Mouse (Mus musculus) embryonic facial prominence, embryonic 10.5 days (tissue): ENCODE results near the gene Pex1. TPM values are rescaled to one million over a fixed set of nuclear protein-coding genes. Genes with fewer than 3 reads are reported as not detected.

Experiments used
- DNase-seq: peaks from one replicate; pipeline ENCODE4 v3.0.0-alpha.2; 2017; ENCODE audit warnings: low spot score
- H3K27ac ChIP-seq: fragments of 300-500 bp; sonication (generic); replicated peaks from 2 replicates; pipeline ENCODE4 v1.5.1; 2016; ENCODE audit warnings: mild to moderate bottlenecking
- H3K27me3 ChIP-seq: fragments of 300-500 bp; sonication (generic); replicated peaks from 2 replicates; pipeline ENCODE4 v1.6.1; 2016; ENCODE audit warnings: low read depth, mild to moderate bottlenecking; ENCODE audit not compliant: poor library complexity, severe bottlenecking
- H3K36me3 ChIP-seq: fragments of 300-500 bp; sonication (generic); replicated peaks from 2 replicates; pipeline ENCODE4 v1.6.1; 2016; ENCODE audit warnings: mild to moderate bottlenecking, moderate library complexity
- H3K4me1 ChIP-seq: fragments of 300-500 bp; sonication (generic); 2 replicates; pipeline ENCODE4 v1.6.1; 2016
- H3K4me3 ChIP-seq: fragments of 300-500 bp; sonication (generic); 2 replicates; pipeline ENCODE4 v1.5.1; 2016; ENCODE audit warnings: mild to moderate bottlenecking, moderate library complexity
- H3K9me3 ChIP-seq: fragments of 300-500 bp; sonication (generic); 2 replicates; pipeline ENCODE4 v1.6.1; 2016; ENCODE audit warnings: mild to moderate bottlenecking
- WGBS: fragments of 180-500 bp; shearing (Covaris S2); methylation state at CpG from one replicate; pipeline ENCODE4 v1.1.7; 2016; 5-methylcytosine and 5-hydroxymethylcytosine counted together
- polyA plus RNA-seq: library from polyadenylated mRNA; unstranded; fragments of >200 nt; fragmentation: Nextera tagmentation; extraction: Ambion mirVana; gene quantifications from 2 replicates; pipeline ENCODE4 v1.2.1, GENCODE M21; 2016

The Pex1 gene
- polyA plus RNA-seq = 13.5 TPM in 2 replicates

- Histone ChIP-seq H3K36me3 (peaks cover 19% of the 10 kb centered on the region), H3K27me3 (no peaks in the 10 kb centered on the region), H3K27ac (peak within 1 kb of the TSS; percentile 84), H3K9me3 (no peaks in the 10 kb centered on the region), H3K4me1 (peaks cover 18% of the 10 kb centered on the region), H3K4me3 (peak within 1 kb of the TSS; percentile 93)
- DNase-seq = peak; percentile 97
- under 1% methylated on average over 50 of the region's 50 CpGs for WGBS
Measured at GRCm38 (mm10) chr5:3595693-3596398, at the start of gene Pex1. Gene Pex1 (plus strand): TSS chr5:3596066.

GRCm38 (mm10) chr5:3546226-3546625 is 49.6 kb upstream of the Pex1 start:
- H3K9me3 ChIP-seq = 0 out of 2 replicates have a peak, but pooled peaks cover 2% of the 10 kb centered on the region
- no peak overlapping the region for H3K27ac ChIP-seq
- H3K4me3 ChIP-seq = no peak overlapping the region
- H3K27me3 ChIP-seq = no peaks in the 10 kb centered on the region
- WGBS = 88% methylated on average over 1 of the region's 1 CpGs
- peaks cover 37% of the 10 kb centered on the region for H3K36me3 ChIP-seq
- peaks cover 12% of the 10 kb centered on the region for H3K4me1 ChIP-seq
- DNase-seq = no peak

- no peak overlapping the region for H3K4me3 ChIP-seq
- WGBS = 96% methylated on average over 1 of the region's 1 CpGs
- H3K4me1 ChIP-seq = no peaks in the 10 kb centered on the region
- 0 out of 2 replicates have a peak, but pooled peaks cover 2% of the 10 kb centered on the region for H3K9me3 ChIP-seq
- no peaks in the 10 kb centered on the region for H3K27me3 ChIP-seq
- H3K27ac ChIP-seq = no peak overlapping the region
- no peak for DNase-seq
- H3K36me3 ChIP-seq = peaks cover 51% of the 10 kb centered on the region
Measured at GRCm38 (mm10) chr5:3551481-3551880, 44.4 kb upstream of the Pex1 start.

- Histone ChIP-seq H3K9me3 (no peaks in the 10 kb centered on the region), H3K4me3 (no peak overlapping the region), H3K36me3 (peaks cover 53% of the 10 kb centered on the region), H3K4me1 (no peaks in the 10 kb centered on the region), H3K27me3 (no peaks in the 10 kb centered on the region), H3K27ac (no peak overlapping the region)
- DNase-seq = no peak
- WGBS = 88% methylated on average over 2 of the region's 2 CpGs
Measured at GRCm38 (mm10) chr5:3554198-3554597, 41.7 kb upstream of the Pex1 start.

GRCm38 (mm10) chr5:3571266-3571665 is 24.6 kb upstream of the Pex1 start, which contains the start of gene 1700109H08Rik:
Gene 1700109H08Rik (plus strand): TSS chr5:3571566.
- no peak within 1 kb of the TSS for H3K27ac ChIP-seq
- 95% methylated on average over 4 of the region's 4 CpGs for WGBS

GRCm38 (mm10) chr5:3574825-3575224 is 21.0 kb upstream of the Pex1 start:
- no peak for DNase-seq
- Histone ChIP-seq H3K9me3 (peaks cover 6% of the 10 kb centered on the region; the same call in 1 of the 2 replicates), H3K36me3 (peaks cover 100% of the 10 kb centered on the region), H3K27me3 (no peaks in the 10 kb centered on the region), H3K4me3 (no peak overlapping the region), H3K4me1 (no peaks in the 10 kb centered on the region), H3K27ac (no peak overlapping the region)
- WGBS = 93% methylated on average over 2 of the region's 2 CpGs

More at GRCm38 (mm10) chr5:3571266-3571665, 24.6 kb upstream of the Pex1 start, which contains the start of gene 1700109H08Rik:
- H3K9me3 ChIP-seq = peaks cover 6% of the 10 kb centered on the region; the same call in 1 of the 2 replicates
- no peaks in the 10 kb centered on the region for H3K4me1 ChIP-seq
- no peak within 1 kb of the TSS for H3K4me3 ChIP-seq
- H3K36me3 ChIP-seq = peaks cover 100% of the 10 kb centered on the region
- no peak for DNase-seq
- no peaks in the 10 kb centered on the region for H3K27me3 ChIP-seq

GRCm38 (mm10) chr5:3577939-3578338 is 17.9 kb upstream of the Pex1 start:
- Histone ChIP-seq H3K9me3 (peaks cover 6% of the 10 kb centered on the region; the same call in 1 of the 2 replicates), H3K4me3 (no peak overlapping the region), H3K27ac (no peak overlapping the region), H3K4me1 (no peaks in the 10 kb centered on the region), H3K27me3 (no peaks in the 10 kb centered on the region), H3K36me3 (peaks cover 100% of the 10 kb centered on the region)
- 92% methylated on average over 2 of the region's 2 CpGs for WGBS
- no peak for DNase-seq

- H3K27ac ChIP-seq = no peak overlapping the region
- H3K27me3 ChIP-seq = no peaks in the 10 kb centered on the region
- H3K36me3 ChIP-seq = peaks cover 100% of the 10 kb centered on the region
- H3K4me3 ChIP-seq = no peak overlapping the region
- no peak for DNase-seq
- WGBS = 95% methylated on average over 7 of the region's 7 CpGs
- H3K9me3 ChIP-seq = peaks cover 6% of the 10 kb centered on the region; the same call in 1 of the 2 replicates
- no peaks in the 10 kb centered on the region for H3K4me1 ChIP-seq
Measured at GRCm38 (mm10) chr5:3579066-3579465, 16.8 kb upstream of the Pex1 start.

- H3K9me3 ChIP-seq = no peaks in the 10 kb centered on the region
- H3K4me3 ChIP-seq = peak within 1 kb of the TSS; percentile 93
- WGBS = under 1% methylated on average over 31 of the region's 31 CpGs
- no peaks in the 10 kb centered on the region for H3K27me3 ChIP-seq
- peak within 1 kb of the TSS; percentile 84 for H3K27ac ChIP-seq
- peak; percentile 84 for DNase-seq
- peaks cover 18% of the 10 kb centered on the region for H3K4me1 ChIP-seq
- peaks cover 14% of the 10 kb centered on the region for H3K36me3 ChIP-seq
Measured at GRCm38 (mm10) chr5:3596399-3596766, 517 bp downstream of the Pex1 start, which contains the start of gene Rbm48. Gene Rbm48 (minus strand): TSS chr5:3596585.

GRCm38 (mm10) chr5:3597171-3597570 is 1.3 kb downstream of the Pex1 start:
- H3K36me3 ChIP-seq = peaks cover 6% of the 10 kb centered on the region
- peaks cover 18% of the 10 kb centered on the region for H3K4me1 ChIP-seq
- no peak overlapping the region for H3K27ac ChIP-seq
- DNase-seq = no peak
- no peaks in the 10 kb centered on the region for H3K9me3 ChIP-seq
- no peaks in the 10 kb centered on the region for H3K27me3 ChIP-seq
- peak overlapping the region; percentile 93 for H3K4me3 ChIP-seq

GRCm38 (mm10) chr5:3598766-3599165 is 2.9 kb downstream of the Pex1 start:
- H3K27ac ChIP-seq = no peak overlapping the region
- H3K36me3 ChIP-seq = 0 out of 2 replicates have a peak, but pooled peaks cover 3% of the 10 kb centered on the region
- no peaks in the 10 kb centered on the region for H3K9me3 ChIP-seq
- no peaks in the 10 kb centered on the region for H3K27me3 ChIP-seq
- no peak overlapping the region for H3K4me3 ChIP-seq
- H3K4me1 ChIP-seq = peaks cover 18% of the 10 kb centered on the region
- DNase-seq = no peak
- WGBS = 88% methylated on average over 5 of the region's 5 CpGs

GRCm38 (mm10) chr5:3600298-3600697 is 4.4 kb downstream of the Pex1 start:
- Histone ChIP-seq H3K27ac (no peak overlapping the region), H3K9me3 (no peaks in the 10 kb centered on the region), H3K36me3 (peaks cover 10% of the 10 kb centered on the region), H3K4me1 (peaks cover 8% of the 10 kb centered on the region), H3K4me3 (no peak overlapping the region), H3K27me3 (no peaks in the 10 kb centered on the region)
- 81% methylated on average over 1 of the region's 1 CpGs for WGBS
- DNase-seq = no peak

- 92% methylated on average over 3 of the region's 3 CpGs for WGBS
Measured at GRCm38 (mm10) chr5:3600790-3601189, 4.9 kb downstream of the Pex1 start.

More at GRCm38 (mm10) chr5:3600790-3601189, 4.9 kb downstream of the Pex1 start:
- Histone ChIP-seq H3K27me3 (no peaks in the 10 kb centered on the region), H3K27ac (no peak overlapping the region), H3K9me3 (no peaks in the 10 kb centered on the region), H3K4me1 (peaks cover 6% of the 10 kb centered on the region), H3K36me3 (peaks cover 15% of the 10 kb centered on the region), H3K4me3 (no peak overlapping the region)
- DNase-seq = no peak
